Mouse (Mus musculus) olfactory bulb, adult 2 months (tissue): ENCODE results near the gene Hist1h2bf.
"Not testable (repeated sequence)": the region's sequence is repeated elsewhere in the genome, so short reads cannot be mapped to it uniquely, and the experiment has no call there.

Experiments
- CTCF ChIP-seq: fragments of 200-500 bp; IDR thresholded peaks from 2 replicates; pipeline ENCODE4 v1.5.1; 2012; ENCODE audit warnings: low read depth, mild to moderate bottlenecking, low read length, moderate library complexity; ENCODE audit not compliant: insufficient read depth
- POLR2A ChIP-seq: fragments of 200-500 bp; IDR thresholded peaks from 2 replicates; pipeline ENCODE4 v1.6.1; 2012; ENCODE audit warnings: mild to moderate bottlenecking, low read depth, low read length, moderate library complexity; ENCODE audit not compliant: insufficient read depth

DNA sequence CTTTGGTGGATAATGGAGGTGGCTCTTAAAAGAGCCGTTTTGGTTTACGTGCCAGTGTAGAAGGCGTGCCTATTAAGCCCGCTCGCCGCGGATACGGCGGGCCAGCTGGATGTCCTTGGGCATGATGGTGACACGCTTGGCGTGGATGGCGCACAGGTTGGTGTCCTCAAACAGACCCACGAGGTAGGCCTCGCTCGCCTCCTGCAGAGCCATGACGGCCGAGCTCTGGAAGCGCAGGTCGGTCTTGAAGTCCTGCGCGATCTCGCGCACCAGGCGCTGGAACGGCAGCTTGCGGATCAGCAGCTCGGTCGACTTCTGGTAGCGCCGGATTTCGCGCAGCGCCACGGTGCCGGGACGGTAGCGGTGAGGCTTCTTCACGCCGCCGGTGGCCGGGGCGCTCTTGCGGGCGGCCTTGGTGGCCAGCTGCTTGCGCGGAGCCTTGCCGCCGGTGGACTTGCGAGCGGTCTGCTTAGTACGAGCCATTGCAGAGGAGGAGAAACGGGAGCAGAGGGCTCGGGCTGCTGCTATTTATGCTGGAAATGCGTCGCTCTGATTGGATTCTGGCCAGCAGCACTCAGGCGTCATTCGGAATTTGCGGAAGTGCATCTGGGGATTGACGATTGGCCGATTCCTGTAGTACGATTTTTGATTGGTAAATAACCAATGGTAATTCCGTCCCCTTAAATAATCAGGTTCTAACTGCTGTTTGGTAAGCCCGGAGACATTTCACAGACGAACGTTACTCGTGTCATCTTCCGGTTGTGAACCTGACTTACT is 11.9 kb downstream of the Hist1h2bf start, which contains the start of gene Hist1h3e:
- peak; percentile 98 for TF ChIP-seq POLR2A
- TF ChIP-seq CTCF = not testable (repeated sequence)
